Mouse (Mus musculus): Measurements from ENCODE around the gene 2700097O09Rik. TPM values are rescaled to one million over a fixed set of nuclear protein-coding genes. Genes with fewer than 3 reads are reported as not detected.
"Not testable (repeated sequence)": the region's sequence is repeated elsewhere in the genome, so short reads cannot be mapped to it uniquely, and the experiment has no call there.

The 2700097O09Rik gene
- polyA plus RNA-seq (2015; fragmentation: Nextera tagmentation; extraction: Ambion mirVana): 30.7 and 31.9 TPM in 2 replicates

- peak; percentile 99 for ATAC-seq
- peak within 1 kb of the TSS; percentile 79 for H3K9ac ChIP-seq
- H3K4me2 ChIP-seq (replicated peaks): peak within 1 kb of the TSS; percentile 53
- H3K27ac ChIP-seq: peak within 1 kb of the TSS; percentile 93
- H3K4me1 ChIP-seq (replicated peaks); H3K36me3 ChIP-seq; H3K9me3 ChIP-seq; H3K27me3 ChIP-seq (replicated peaks): not testable (repeated sequence)
- WGBS: under 1% methylated on average over 60 of the region's 60 CpGs
- peak within 1 kb of the TSS; percentile 74 for H3K4me3 ChIP-seq (replicated peaks)
These were observed at the start of gene 2700097O09Rik, which contains the start of gene Srp54a for GRCm38 (mm10) chr12:55079726-55080600. TSS of gene 2700097O09Rik (minus strand) at chr12:55080110. TSS of gene Srp54a (plus strand) at chr12:55080262.

- not testable (repeated sequence) for H3K9me3 ChIP-seq; H3K4me1 ChIP-seq (replicated peaks); H3K36me3 ChIP-seq; H3K9ac ChIP-seq; H3K27ac ChIP-seq; H3K4me2 ChIP-seq (replicated peaks); H3K27me3 ChIP-seq (replicated peaks); H3K4me3 ChIP-seq (replicated peaks)
- no CpG with 5 or more reads among the region's 18 CpGs for WGBS
- peak; percentile 82 for ATAC-seq
These were observed 44.8 kb upstream of the 2700097O09Rik start for GRCm38 (mm10) chr12:55124731-55125130.

GRCm38 (mm10) chr12:55124242-55124641 lies 44.3 kb upstream of the 2700097O09Rik start, which contains the start of gene Fam177a:
TSS of gene Fam177a (plus strand) at chr12:55124469.
- H3K27ac ChIP-seq; H3K4me2 ChIP-seq (replicated peaks); H3K9ac ChIP-seq; H3K36me3 ChIP-seq; H3K4me1 ChIP-seq (replicated peaks); H3K4me3 ChIP-seq (replicated peaks); H3K27me3 ChIP-seq (replicated peaks); H3K9me3 ChIP-seq: not testable (repeated sequence)
- WGBS: no CpG with 5 or more reads among the region's 40 CpGs
- peak; percentile 100 for ATAC-seq

- H3K4me2 ChIP-seq (replicated peaks); ATAC-seq; H3K27me3 ChIP-seq (replicated peaks); H3K9me3 ChIP-seq; H3K36me3 ChIP-seq; H3K4me3 ChIP-seq (replicated peaks); H3K9ac ChIP-seq; H3K27ac ChIP-seq; H3K4me1 ChIP-seq (replicated peaks): not testable (repeated sequence)
- no CpG with 5 or more reads among the region's 7 CpGs for WGBS
These were observed 32.7 kb upstream of the 2700097O09Rik start for GRCm38 (mm10) chr12:55112616-55113015.

- H3K9ac ChIP-seq; H3K9me3 ChIP-seq; H3K4me3 ChIP-seq (replicated peaks); H3K27me3 ChIP-seq (replicated peaks); ATAC-seq; H3K36me3 ChIP-seq; H3K27ac ChIP-seq; H3K4me2 ChIP-seq (replicated peaks); H3K4me1 ChIP-seq (replicated peaks): not testable (repeated sequence)
- 90% methylated on average over 2 of the region's 7 CpGs for WGBS
These were observed 12.2 kb upstream of the 2700097O09Rik start for GRCm38 (mm10) chr12:55092127-55092526.

- peak overlapping the region; percentile 79 for H3K9ac ChIP-seq
- peak overlapping the region; percentile 45 for H3K4me2 ChIP-seq (replicated peaks)
- H3K27me3 ChIP-seq (replicated peaks); ATAC-seq; H3K4me1 ChIP-seq (replicated peaks); H3K36me3 ChIP-seq; H3K9me3 ChIP-seq: not testable (repeated sequence)
- peak overlapping the region; percentile 93 for H3K27ac ChIP-seq
- 1% methylated on average over 25 of the region's 25 CpGs for WGBS
- peak overlapping the region; percentile 74 for H3K4me3 ChIP-seq (replicated peaks)
These were observed 662 bp upstream of the 2700097O09Rik start for GRCm38 (mm10) chr12:55080601-55080942.

- not testable (repeated sequence) for H3K9me3 ChIP-seq; H3K27me3 ChIP-seq (replicated peaks); H3K9ac ChIP-seq; H3K27ac ChIP-seq; ATAC-seq; H3K4me1 ChIP-seq (replicated peaks); H3K36me3 ChIP-seq; H3K4me3 ChIP-seq (replicated peaks)
- 0 out of 2 replicates have a peak overlapping the region, but pooled peaks have one; percentile 11 for H3K4me2 ChIP-seq (replicated peaks)
- WGBS: 41% methylated on average over 2 of the region's 2 CpGs
These were observed 1.2 kb downstream of the 2700097O09Rik start for GRCm38 (mm10) chr12:55078706-55079105.

GRCm38 (mm10) chr12:55075296-55075695 lies 4.6 kb downstream of the 2700097O09Rik start:
- no peak for ATAC-seq
- Histone ChIP-seq H3K4me2 (replicated peaks) (no peak overlapping the region), H3K27me3 (replicated peaks) (no peaks in the 10 kb centered on the region), H3K9ac (no peak overlapping the region), H3K27ac (no peak overlapping the region), H3K4me3 (replicated peaks) (no peak overlapping the region), H3K4me1 (replicated peaks) (0 out of 2 replicates have a peak, but pooled peaks cover 3% of the 10 kb centered on the region), H3K9me3 (no peaks in the 10 kb centered on the region), H3K36me3 (no peaks in the 10 kb centered on the region)
- 97% methylated on average over 2 of the region's 2 CpGs for WGBS

GRCm38 (mm10) chr12:55073686-55074085 lies 6.2 kb downstream of the 2700097O09Rik start:
- H3K4me2 ChIP-seq (replicated peaks): no peak overlapping the region
- no peak overlapping the region for H3K9ac ChIP-seq
- no peaks in the 10 kb centered on the region for H3K9me3 ChIP-seq
- no peak overlapping the region for H3K27ac ChIP-seq
- H3K36me3 ChIP-seq: no peaks in the 10 kb centered on the region
- no peak overlapping the region for H3K4me3 ChIP-seq (replicated peaks)
- no peak for ATAC-seq
- whole genome bisulfite sequencing: 83% methylated on average over 7 of the region's 7 CpGs
- H3K27me3 ChIP-seq (replicated peaks): no peaks in the 10 kb centered on the region
- H3K4me1 ChIP-seq (replicated peaks): 0 out of 2 replicates have a peak, but pooled peaks cover 3% of the 10 kb centered on the region

GRCm38 (mm10) chr12:55072495-55072894 lies 7.4 kb downstream of the 2700097O09Rik start:
- Histone ChIP-seq H3K27ac (no peak overlapping the region), H3K4me3 (replicated peaks) (no peak overlapping the region), H3K9ac (no peak overlapping the region), H3K4me1 (replicated peaks) (no peaks in the 10 kb centered on the region), H3K4me2 (replicated peaks) (no peak overlapping the region), H3K36me3 (no peaks in the 10 kb centered on the region), H3K27me3 (replicated peaks) (no peaks in the 10 kb centered on the region), H3K9me3 (no peaks in the 10 kb centered on the region)
- ATAC-seq: no peak
- 71% methylated on average over 4 of the region's 4 CpGs for WGBS

GRCm38 (mm10) chr12:55062141-55062540 lies 17.8 kb downstream of the 2700097O09Rik start:
- no peaks in the 10 kb centered on the region for H3K9me3 ChIP-seq
- 83% methylated on average over 1 of the region's 1 CpGs for WGBS
- peak overlapping the region; percentile 36; the same call in 1 of the 2 replicates for H3K27ac ChIP-seq
- no peaks in the 10 kb centered on the region for H3K27me3 ChIP-seq (replicated peaks)
- no peak overlapping the region for H3K4me3 ChIP-seq (replicated peaks)
- no peaks in the 10 kb centered on the region; the same call in 1 of the 2 replicates for H3K4me1 ChIP-seq (replicated peaks)
- H3K4me2 ChIP-seq (replicated peaks): no peak overlapping the region
- peak; percentile 77 for ATAC-seq
- no peak overlapping the region for H3K9ac ChIP-seq
- H3K36me3 ChIP-seq: no peaks in the 10 kb centered on the region

- ATAC-seq: no peak
- Histone ChIP-seq H3K9me3 (no peaks in the 10 kb centered on the region), H3K36me3 (no peaks in the 10 kb centered on the region), H3K27ac (no peak overlapping the region), H3K4me1 (replicated peaks) (no peaks in the 10 kb centered on the region; the same call in 1 of the 2 replicates), H3K4me3 (replicated peaks) (no peak overlapping the region), H3K27me3 (replicated peaks) (no peaks in the 10 kb centered on the region), H3K4me2 (replicated peaks) (no peak overlapping the region), H3K9ac (no peak overlapping the region)
- WGBS: 79% methylated on average over 10 of the region's 10 CpGs
These were observed 18.9 kb downstream of the 2700097O09Rik start for GRCm38 (mm10) chr12:55061006-55061405.

Measured in intestine, embryonic 15.5 days (tissue).